Mouse (Mus musculus): ENCODE measurements around the gene Sigmar1.

The Sigmar1 gene

DNA sequence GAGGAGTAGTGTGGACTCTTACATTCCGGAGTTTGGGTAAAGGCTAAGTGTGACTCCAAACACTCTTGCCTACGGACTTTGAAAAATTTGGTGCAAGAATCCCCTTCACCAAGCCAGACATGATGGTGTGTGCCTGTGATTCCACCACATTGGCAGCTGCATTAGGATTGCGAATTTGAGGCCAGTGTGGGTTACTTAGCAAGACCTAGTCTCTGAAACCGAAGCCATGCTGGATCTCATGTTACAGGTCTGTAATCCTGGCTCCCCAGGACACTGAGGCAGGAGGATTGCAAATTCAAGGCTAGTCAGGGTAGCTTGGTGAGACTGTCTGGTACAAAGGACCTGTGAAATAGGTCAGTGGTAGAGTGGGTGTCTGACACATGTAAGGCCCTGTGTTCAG lies 2.7 kb upstream of the Sigmar1 start:
- ChIA-PET CTCF (no interaction called here), POLR2A (interaction anchor here in 1 of 4 experiments (1.9 kb wide), 1 partner anchor 17 kb away, joined by 5 read pairs; no protein-coding TSS in a partner anchor)

DNA sequence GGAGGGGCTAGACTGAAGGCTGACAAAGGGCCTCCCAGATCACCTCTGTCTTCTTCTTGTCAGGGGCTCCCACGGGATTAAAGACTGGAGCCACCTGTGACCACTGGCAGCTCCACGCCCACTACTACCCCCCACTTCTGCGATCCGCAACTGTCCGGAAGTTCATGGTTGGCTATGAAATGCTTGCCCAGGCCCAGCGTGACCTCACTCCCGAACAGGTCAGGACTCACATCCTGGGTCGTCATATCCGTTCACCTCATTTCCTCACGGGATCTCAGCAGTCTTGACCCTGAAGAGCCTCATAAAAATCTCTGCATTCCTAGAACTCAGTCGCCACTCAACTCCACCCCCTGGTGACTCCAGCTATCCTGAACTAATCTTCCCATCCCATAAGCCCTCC lies 2.1 kb upstream of the Sigmar1 start:
- ChIA-PET CTCF (interaction anchor here in 1 of 4 experiments (1.3 to 1.9 kb wide), 2 partner anchors 16 to 255 kb away, joined by 3 to 5 read pairs; partner anchors contain the start of gene AI464131), POLR2A (interaction anchor here in 2 of 4 experiments (1.3 to 5.8 kb wide), 3 partner anchors 16 to 19 kb away, joined by 5 to 37 read pairs (median 5); no protein-coding TSS in a partner anchor)

DNA sequence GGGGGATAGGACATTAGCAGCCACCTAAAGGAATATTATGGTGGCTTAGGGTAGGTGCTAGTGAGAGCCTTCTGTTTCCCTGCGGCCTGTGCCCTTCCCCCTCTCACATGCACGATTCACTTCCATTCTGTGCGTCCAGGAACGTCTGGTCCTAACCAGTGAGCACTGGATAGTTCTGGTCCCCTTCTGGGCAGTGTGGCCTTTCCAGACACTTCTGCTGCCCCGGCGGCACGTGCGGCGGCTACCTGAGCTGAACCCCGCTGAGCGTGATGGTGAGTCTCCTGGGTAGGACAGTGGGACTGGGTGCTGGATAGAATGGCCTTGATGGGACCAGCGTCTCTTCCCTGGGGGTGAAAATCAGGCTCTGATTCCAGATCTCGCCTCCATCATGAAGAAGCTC lies 1.4 kb upstream of the Sigmar1 start:
- ChIA-PET CTCF (interaction anchor here in 1 of 4 experiments (1.3 to 1.9 kb wide), 2 partner anchors 16 to 254 kb away, joined by 3 to 5 read pairs; partner anchors contain the start of gene AI464131), POLR2A (interaction anchor here in 3 of 4 experiments (0.6 to 5.8 kb wide), 4 partner anchors 16 to 253 kb away, joined by 3 to 37 read pairs (median 5); no protein-coding TSS in a partner anchor)

DNA sequence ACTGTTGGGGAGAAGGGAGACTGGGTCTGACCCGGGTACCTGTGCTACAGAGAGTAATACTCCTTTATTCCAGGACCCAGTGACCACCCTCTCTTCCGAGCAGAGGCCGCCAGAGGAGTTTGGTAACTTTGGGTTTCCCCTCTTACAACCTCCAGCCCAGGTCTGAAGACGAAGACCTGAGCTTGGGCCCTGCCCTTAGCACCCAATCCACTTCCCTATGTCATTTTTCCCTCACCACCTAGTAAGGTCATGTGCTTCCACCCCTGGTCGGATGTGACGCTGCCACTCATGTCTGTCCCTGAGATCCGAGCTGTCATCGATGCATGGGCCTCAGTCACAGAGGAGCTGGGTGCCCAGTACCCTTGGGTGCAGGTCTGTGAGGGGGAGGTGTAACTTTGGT lies 483 bp upstream of the Sigmar1 start:
- POLR2A ChIA-PET: interaction anchor here in 3 of 4 experiments (0.6 to 5.8 kb wide), 6 partner anchors 14 to 258 kb away, joined by 3 to 37 read pairs (median 7); partner anchors contain the start of gene Rpp25l (in 1 of the 3)
- CTCF ChIA-PET: interaction anchor here in 3 of 4 experiments (0.5 to 2.0 kb wide), 4 partner anchors 15 to 235 kb away, joined by 4 to 6 read pairs (median 5); no protein-coding TSS in a partner anchor

DNA sequence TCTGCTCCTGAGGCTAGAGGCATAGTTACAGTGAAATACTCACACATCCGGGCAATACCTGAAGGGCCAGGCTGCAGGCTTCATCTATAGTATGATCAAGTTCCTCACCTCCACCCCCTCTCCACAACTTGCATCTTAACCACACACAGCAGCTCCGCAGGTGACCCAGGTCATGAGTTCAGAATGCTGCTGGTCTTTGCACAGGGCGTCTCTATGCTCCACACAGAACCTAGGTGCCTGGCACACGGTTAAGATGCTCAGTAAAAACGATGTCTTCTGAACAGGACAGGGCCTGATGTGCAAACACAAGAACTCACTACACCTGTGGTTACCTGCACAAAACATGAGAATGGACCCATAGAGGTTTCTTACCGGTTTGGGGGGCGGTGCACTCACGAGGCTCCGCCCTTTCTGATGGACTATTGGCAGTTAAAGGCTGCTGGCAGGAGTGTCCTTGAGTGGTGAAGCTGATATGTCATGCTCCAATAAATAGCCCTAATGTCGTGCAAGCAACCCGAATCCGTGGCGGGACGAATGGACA lies 1.1 kb downstream of the Sigmar1 start, which contains the start of gene Galt:
Gene Galt (plus strand): TSS at position 432 of the 541 bp plus-strand sequence.
- ChIA-PET CTCF (interaction anchor here in 3 of 4 experiments (1.0 to 2.0 kb wide), 8 partner anchors 14 to 185 kb away, joined by 3 to 8 read pairs (median 4); partner anchors contain the start of genes Dnaic1 (in 1 of the 3) and Fam219a (in 1 of the 3)), POLR2A (interaction anchor here in 3 of 4 experiments (0.6 to 5.8 kb wide), 14 partner anchors 9 to 345 kb away, joined by 3 to 37 read pairs (median 4); partner anchors contain the start of genes Arid3c (in 1 of the 3), Fam219a (in 1 of the 3) and Rpp25l (in 1 of the 3))

DNA sequence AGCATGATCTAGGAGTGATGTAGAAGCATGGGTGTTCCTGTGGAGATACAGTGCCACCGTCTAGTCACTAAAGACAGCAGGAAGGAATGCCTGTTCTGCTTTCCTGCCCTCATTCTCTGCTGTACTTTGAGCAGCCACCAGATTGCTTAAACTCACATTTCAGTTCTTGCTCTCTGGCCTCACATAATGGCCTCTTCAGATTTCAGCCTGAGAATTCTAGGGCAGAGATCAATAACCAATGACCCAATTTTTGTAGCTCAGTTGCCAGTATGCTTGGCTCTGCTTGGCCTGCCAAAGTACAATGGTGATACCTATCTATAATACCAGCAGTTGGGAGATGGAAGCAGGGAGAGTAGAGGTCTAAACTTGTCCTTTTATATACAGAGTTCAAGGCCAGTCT lies 10.9 kb downstream of the Sigmar1 start:
- POLR2A ChIA-PET: interaction anchor here in 1 of 4 experiments (1.3 kb wide), 1 partner anchor 10 kb away, joined by 3 read pairs; the partner anchor contains the start of gene Galt
- CTCF ChIA-PET: interaction anchor here in 2 of 4 experiments (0.6 to 0.7 kb wide), 2 partner anchors 239 to 241 kb away, joined by 3 to 6 read pairs; no protein-coding TSS in a partner anchor

DNA sequence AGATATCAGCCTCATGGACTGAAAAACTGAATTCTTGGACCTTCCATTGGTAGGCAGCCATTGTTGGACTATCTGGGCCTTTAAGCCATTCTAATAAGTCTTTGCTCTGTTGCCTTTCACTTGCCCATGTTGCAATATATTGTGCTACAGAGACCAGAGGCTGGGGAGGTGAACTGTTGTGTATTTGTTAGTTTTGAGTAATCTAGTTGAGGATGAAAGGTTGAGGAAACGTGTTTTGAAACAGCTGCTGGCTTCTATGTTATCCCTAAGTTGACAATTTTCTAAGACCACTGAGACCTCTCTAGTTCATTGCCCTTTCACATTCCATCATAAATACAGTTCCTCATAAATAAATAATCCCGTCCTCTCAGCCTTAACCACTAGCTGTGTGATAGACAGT lies 11.8 kb downstream of the Sigmar1 start:
- CTCF ChIA-PET: no interaction called here
- POLR2A ChIA-PET: interaction anchor here in 1 of 4 experiments (1.3 kb wide), 1 partner anchor 11 kb away, joined by 3 read pairs; the partner anchor contains the start of gene Galt

DNA sequence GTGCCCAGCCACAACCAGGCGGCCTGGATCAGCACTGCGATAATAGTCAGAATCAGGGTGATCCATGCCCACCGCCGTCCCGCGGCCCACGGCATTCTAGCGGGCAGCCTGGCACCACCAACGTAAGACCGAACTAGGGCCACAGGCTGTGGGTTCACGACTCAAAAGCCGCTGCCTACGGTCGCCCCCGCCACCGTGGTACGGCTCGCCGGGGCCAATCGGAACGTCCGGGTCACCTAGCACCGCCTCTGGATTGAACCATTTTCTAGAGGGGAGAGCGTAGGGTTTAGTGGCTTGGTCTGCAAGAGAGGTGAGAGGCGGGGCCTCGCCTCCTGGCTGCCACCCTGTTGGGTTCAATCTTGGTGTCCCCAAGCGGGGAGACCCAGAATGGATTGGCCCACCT lies 14.8 kb downstream of the Sigmar1 start:
- CTCF ChIA-PET: interaction anchor here in 3 of 4 experiments (0.6 to 1.9 kb wide), 14 partner anchors 9 to 237 kb away, joined by 3 to 7 read pairs (median 4); partner anchors contain the start of genes Galt (in 2 of the 3), Sigmar1 (in 2 of the 3), Arid3c (in 1 of the 3) and Dnaic1 (in 1 of the 3)
- POLR2A ChIA-PET: interaction anchor here in 3 of 4 experiments (0.7 to 6.0 kb wide), 26 partner anchors 10 to 606 kb away, joined by 3 to 45 read pairs (median 4); partner anchors contain the start of genes Arid3c (in 2 of the 3), Galt (in 2 of the 3), Rpp25l (in 2 of the 3) and Sigmar1 (in 2 of the 3)

DNA sequence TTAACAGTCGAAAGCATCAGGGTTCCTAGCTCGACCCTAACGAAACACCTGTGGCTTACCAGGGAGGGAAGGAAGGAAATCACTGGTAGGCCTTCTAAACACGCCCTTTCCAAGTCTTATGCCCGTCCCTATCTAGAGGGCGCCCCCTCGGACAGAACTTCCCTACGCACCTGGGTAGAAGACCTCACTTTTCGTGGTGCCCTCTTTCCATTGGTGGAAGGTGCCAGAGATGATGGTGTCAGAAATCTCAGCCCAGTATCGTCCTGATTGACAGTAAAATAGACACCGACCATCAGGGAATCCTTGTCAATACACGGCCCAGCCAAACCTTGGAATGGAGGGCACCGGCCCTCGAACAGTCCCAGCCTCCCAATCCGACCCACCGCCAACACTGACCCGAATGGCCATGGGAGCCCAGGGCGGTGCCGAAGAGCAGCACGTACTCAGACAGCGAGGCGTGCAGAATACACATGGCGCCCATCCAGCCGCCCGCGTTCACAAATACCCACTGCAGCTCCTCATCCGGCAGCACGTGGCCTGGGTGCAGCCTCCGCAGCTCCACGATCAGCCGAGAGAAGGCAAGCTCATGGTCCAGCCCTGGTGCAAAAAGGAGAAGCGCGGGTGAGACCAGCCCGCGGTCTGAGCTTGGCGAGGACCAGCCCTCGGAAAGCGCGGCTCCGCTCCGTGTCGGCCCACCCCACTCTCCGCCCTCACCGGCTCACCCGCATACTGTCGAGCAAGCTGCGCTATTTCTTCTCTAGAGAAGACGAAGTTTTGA lies 15.4 kb downstream of the Sigmar1 start:
- ChIA-PET POLR2A (interaction anchor here in 3 of 4 experiments (0.8 to 6.0 kb wide), 23 partner anchors 9 to 606 kb away, joined by 3 to 45 read pairs (median 4); partner anchors contain the start of genes Arid3c (in 2 of the 3), Galt (in 2 of the 3), Rpp25l (in 2 of the 3) and Sigmar1 (in 2 of the 3)), CTCF (interaction anchor here in 3 of 4 experiments (0.6 to 1.9 kb wide), 15 partner anchors 9 to 236 kb away, joined by 3 to 7 read pairs (median 3); partner anchors contain the start of genes Galt (in 2 of the 3), Sigmar1 (in 2 of the 3), Arid3c (in 1 of the 3) and Dnaic1 (in 1 of the 3))

DNA sequence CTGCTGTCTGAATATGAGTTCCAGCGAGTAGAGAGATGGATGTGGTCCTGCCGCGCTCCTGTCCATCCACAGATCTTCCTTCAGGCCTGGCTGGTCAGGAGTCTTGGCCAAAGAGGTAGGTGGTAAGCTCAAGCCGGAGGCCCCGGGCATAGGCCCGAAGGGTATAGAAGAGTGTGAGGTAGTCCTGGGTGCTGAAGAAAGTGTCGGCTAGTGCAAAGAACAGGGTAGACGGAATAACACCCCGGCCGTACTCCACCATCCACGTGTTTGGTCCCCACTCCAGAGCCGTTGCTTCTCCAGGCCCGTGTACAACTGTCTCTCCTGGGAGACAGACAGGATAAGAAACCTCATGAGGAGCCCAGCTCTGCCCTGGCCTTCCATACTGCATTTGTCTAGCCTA lies 16.7 kb downstream of the Sigmar1 start:
- CTCF ChIA-PET: interaction anchor here (0.5 to 3.2 kb wide), 7 partner anchors 12 to 490 kb away, joined by 3 to 59 read pairs (median 4); partner anchors contain the start of gene Rpp25l (in 1 of the 4)
- POLR2A ChIA-PET: interaction anchor here in 3 of 4 experiments (0.6 to 6.0 kb wide), 10 partner anchors 11 to 1822 kb away, joined by 3 to 45 read pairs (median 8); partner anchors contain the start of genes Rpp25l (in 2 of the 3), Galt (in 1 of the 3) and Sigmar1 (in 1 of the 3)

DNA sequence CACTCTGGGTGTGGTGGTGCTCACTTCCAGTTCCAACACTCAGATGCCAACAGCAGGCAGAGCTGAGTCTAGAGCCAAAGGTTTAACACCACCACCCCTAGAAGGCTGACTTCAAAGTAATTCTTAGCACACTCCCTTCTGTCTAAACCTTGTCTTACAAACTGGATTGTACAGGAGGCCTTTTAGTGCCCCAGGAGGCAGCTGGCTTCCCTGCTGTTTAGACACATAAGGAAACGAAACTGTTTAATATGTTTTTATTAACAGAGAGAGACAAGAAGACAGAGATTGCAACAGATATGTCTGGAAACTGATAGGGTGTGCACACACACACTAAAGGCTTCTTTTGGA lies 17.7 kb downstream of the Sigmar1 start:
- ChIA-PET POLR2A (interaction anchor here in 3 of 4 experiments (0.5 to 6.0 kb wide), 10 partner anchors 12 to 1823 kb away, joined by 3 to 45 read pairs (median 6); partner anchors contain the start of genes Rpp25l (in 2 of the 3), Galt (in 1 of the 3) and Sigmar1 (in 1 of the 3)), CTCF (interaction anchor here (0.7 to 3.2 kb wide), 20 partner anchors 9 to 1134 kb away, joined by 3 to 59 read pairs (median 7); partner anchors contain the start of genes Rpp25l (in 4 of the 4), Dnaic1 (in 1 of the 4) and Fam219a (in 1 of the 4))

DNA sequence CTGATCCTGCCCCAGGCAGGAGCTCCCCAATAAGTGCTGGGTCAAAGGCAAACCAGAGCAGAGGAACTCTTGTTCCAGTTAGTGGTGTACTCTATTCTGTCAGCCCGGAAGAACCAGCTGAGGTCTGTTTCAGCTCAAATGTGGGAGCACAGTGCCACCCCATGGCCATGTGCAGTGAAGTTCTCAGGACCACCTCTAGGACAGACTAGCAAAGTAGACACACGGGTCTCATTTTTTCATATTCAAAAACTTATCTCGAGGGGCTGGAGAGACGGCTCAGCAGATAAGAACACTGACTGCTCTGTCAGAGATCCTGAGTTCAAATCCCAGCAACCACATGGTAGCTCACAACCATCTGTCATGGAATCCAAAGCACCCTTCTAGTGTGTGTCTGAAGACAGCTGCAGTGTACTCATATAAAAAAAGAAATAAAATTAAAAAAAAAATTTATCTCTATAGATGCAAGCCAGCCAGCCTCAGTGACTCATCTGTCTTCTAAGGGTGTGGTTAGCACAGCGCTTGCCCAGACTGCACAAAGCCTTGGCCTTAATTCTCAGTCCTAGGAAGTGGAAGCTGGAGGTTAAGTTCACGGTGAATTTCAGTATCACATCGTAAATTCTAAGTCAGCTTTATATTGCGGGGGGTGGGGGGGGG lies 18.2 kb downstream of the Sigmar1 start:
- CTCF ChIA-PET: interaction anchor here (0.5 to 3.2 kb wide), 38 partner anchors 9 to 1134 kb away, joined by 3 to 59 read pairs (median 6); partner anchors contain the start of genes Rpp25l (in 4 of the 4), Fam219a (in 2 of the 4), AI464131 (in 1 of the 4) and Dnaic1 (in 1 of the 4)

DNA sequence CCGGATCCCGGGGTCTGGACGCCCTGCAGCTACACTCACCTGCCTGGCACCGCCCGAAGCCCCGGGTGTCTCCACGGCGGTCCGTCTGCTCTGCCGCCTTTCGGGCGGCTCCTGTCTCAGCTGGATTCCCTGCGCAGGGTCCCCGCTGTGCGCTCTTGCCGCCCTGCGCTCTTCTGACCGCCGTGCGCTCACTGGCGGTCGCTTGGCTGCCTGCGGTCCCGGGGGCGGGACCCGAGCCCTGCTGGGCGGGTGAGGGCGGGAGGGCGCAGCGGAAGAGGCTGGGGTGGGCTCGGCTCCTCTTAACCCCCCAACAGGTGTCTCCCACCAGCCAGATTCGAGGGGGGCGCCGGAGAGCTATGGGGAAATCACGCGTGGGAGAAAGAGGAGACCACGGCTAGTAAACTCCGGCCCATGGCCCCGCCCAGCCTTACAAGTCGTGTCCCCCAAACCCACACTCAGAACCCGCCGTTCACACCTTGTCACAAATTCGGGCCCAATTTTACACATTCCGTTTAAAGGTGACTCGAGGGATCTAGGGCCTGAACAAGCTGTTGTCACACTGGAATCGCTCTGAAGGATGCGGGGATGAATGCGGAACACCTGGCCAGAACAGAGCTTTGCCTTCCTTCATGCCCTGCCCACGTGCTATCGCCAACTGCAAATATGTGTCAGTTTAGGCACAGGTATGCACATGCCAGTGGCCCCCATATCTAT lies 24.7 kb downstream of the Sigmar1 start, which contains the start of gene Arid3c:
Gene Arid3c (minus strand): TSS at position 91 of the 714 bp plus-strand sequence.
- ChIA-PET CTCF (interaction anchor here in 2 of 4 experiments (0.8 to 1.6 kb wide), 7 partner anchors 9 to 24 kb away, joined by 3 to 5 read pairs (median 3); partner anchors contain the start of gene Rpp25l (in 1 of the 2)), POLR2A (interaction anchor here in 2 of 4 experiments (0.9 to 1.9 kb wide), 8 partner anchors 10 to 24 kb away, joined by 3 to 10 read pairs (median 4); partner anchors contain the start of genes Galt (in 1 of the 2) and Rpp25l (in 1 of the 2))

More for the DNA sequence above, 18.2 kb downstream of the Sigmar1 start:
- POLR2A ChIA-PET: interaction anchor here in 3 of 4 experiments (0.6 to 6.0 kb wide), 14 partner anchors 10 to 637 kb away, joined by 3 to 45 read pairs (median 4); partner anchors contain the start of genes Rpp25l (in 2 of the 3), Dctn3 (in 1 of the 3), Dnaic1 (in 1 of the 3) and Fam219a (in 1 of the 3)

DNA sequence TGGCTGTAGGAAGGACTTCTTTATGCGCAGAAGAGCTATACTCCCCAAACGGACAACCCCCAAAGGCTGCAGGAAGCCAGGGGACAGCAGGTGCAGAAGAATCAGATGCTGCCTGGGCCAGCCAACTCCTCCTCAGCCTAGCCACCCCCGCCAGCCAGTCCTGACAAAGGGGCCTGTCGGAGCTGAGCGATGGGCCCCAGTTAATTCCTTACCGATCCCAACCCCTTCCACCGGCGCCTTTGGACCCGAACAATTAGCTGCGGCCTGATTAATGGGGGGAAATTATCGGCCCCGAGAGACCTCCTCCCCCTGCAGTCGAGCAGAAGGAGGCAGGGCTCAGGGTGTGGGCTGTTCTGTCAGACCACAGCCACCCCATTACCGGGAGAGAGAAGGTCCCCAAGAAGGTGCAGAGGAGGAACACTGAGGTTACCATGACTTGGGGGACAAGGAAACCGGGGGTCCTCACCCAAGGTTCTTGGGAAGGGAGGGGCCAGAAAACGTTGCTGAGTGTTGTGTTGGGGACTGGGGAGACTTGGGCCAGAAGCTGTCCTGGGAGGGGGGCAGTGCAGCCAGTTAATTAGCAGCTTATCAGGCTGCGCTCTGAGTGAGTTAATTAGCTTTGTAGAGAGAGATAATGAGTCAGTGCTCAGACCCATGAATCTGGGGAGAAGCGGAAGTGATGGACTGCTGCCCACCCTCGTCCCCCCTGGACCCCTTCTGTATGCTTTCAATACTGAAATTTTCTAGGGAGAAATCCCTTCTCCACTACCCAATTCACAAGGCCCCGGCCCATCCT lies 28.9 kb downstream of the Sigmar1 start:
- POLR2A ChIA-PET: interaction anchor here in 1 of 4 experiments (0.9 to 2.0 kb wide), 5 partner anchors 10 to 20 kb away, joined by 3 to 11 read pairs (median 4); no protein-coding TSS in a partner anchor
- CTCF ChIA-PET: interaction anchor here in 2 of 4 experiments (0.5 to 3.5 kb wide), 5 partner anchors 11 to 13 kb away, joined by 3 to 13 read pairs (median 6); partner anchors contain the start of gene Rpp25l (in 1 of the 2)

DNA sequence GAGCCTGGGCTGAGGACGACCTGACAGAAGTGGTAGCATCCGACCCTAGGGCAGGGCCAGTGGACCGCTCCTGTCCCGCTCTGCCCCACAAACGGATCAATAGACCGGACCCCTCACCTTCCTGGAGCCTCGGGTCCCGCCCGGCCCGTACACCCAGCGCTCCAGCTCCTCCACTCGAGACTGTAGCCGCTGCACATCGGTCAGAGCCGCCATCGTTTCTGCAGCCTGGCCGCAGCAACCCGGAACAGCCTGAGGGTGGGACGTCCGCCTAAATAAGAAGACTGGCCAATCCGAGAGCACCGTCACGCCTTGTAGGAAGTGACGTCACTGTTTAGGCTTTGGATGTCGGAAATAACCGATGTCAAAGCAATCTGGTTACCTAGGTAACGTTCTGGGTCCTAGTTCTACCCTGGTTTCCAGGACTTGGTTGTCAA lies 33.0 kb downstream of the Sigmar1 start, which contains the start of gene Dctn3:
Gene Dctn3 (minus strand): TSS at position 253 of the 434 bp plus-strand sequence.
- ChIA-PET POLR2A (interaction anchor here in 2 of 4 experiments (0.7 to 2.4 kb wide), 8 partner anchors 9 to 154 kb away, joined by 3 to 20 read pairs (median 4); partner anchors contain the start of genes Rpp25l (in 2 of the 2), Dnaic1 (in 1 of the 2) and Fam219a (in 1 of the 2)), CTCF (interaction anchor here in 3 of 4 experiments (0.5 to 1.0 kb wide), 3 partner anchors 8 to 254 kb away, joined by 3 read pairs; no protein-coding TSS in a partner anchor)
